Mouse (Mus musculus) hindbrain, postnatal 0 days (tissue): ENCODE data around the gene Skp2. TPM values are rescaled to one million over a fixed set of nuclear protein-coding genes. Genes with fewer than 3 reads are reported as not detected.

Experiments used
- ATAC-seq: fragments of 200-750 bp; cut with Nextera tagmentation; 2 replicates; pipeline ENCODE4 v1.8.0; 2017; ENCODE audit warnings: mild to moderate bottlenecking, moderate TSS enrichment, moderate library complexity
- DNase-seq: peaks from one replicate; pipeline ENCODE4 v3.0.0-alpha.2; 2015; ENCODE audit warnings: low spot score
- H3K27ac ChIP-seq: fragments of 300-500 bp; sonication (generic); 2 replicates; pipeline ENCODE4 v1.5.1; 2014; ENCODE audit warnings: mild to moderate bottlenecking
- H3K27me3 ChIP-seq: fragments of 300-500 bp; sonication (generic); 2 replicates; pipeline ENCODE4 v1.6.1; 2014; ENCODE audit warnings: low read length, mixed read lengths; ENCODE audit not compliant: insufficient read depth
- H3K36me3 ChIP-seq: fragments of 300-500 bp; sonication (generic); 2 replicates; pipeline ENCODE4 v1.6.1; 2014; ENCODE audit warnings: low read length, mixed read lengths; ENCODE audit not compliant: insufficient read depth
- H3K4me1 ChIP-seq: fragments of 300-500 bp; sonication (generic); 2 replicates; pipeline ENCODE4 v1.6.1; 2014; ENCODE audit warnings: antibody characterized with exemption, low read length, mixed read lengths; ENCODE audit not compliant: insufficient read depth
- H3K4me2 ChIP-seq: fragments of 300-500 bp; sonication (generic); 2 replicates; pipeline ENCODE4 v1.6.1; 2014; ENCODE audit warnings: low read depth, mild to moderate bottlenecking, low read length, moderate library complexity, mixed read lengths
- H3K4me3 ChIP-seq: fragments of 300-500 bp; sonication (generic); 2 replicates; pipeline ENCODE4 v1.5.1; 2014; ENCODE audit warnings: low read length
- H3K9ac ChIP-seq: fragments of 300-500 bp; sonication (generic); replicated peaks from 2 replicates; pipeline ENCODE4 v1.6.1; 2014; ENCODE audit warnings: mild to moderate bottlenecking, low read length, moderate library complexity, mixed read lengths
- H3K9me3 ChIP-seq: fragments of 300-500 bp; sonication (generic); 2 replicates; pipeline ENCODE4 v1.6.1; 2016; ENCODE audit warnings: low read length, mixed read lengths
- CTCF ChIP-seq: IDR thresholded peaks from 2 replicates; pipeline ENCODE4 v1.5.1; 2016; ENCODE audit warnings: antibody characterized with exemption, control low read depth, low read depth
- WGBS: fragments of 180-500 bp; shearing (Covaris S2); extraction: QIAGEN DNeasy Blood & Tissue Kit; methylation state at CpG from one replicate; pipeline ENCODE4 v1.1.7; 2014; 5-methylcytosine and 5-hydroxymethylcytosine counted together
- polyA plus RNA-seq: library from polyadenylated mRNA; unstranded; fragments of >200 nt; fragmentation: Nextera tagmentation; extraction: Ambion mirVana; gene quantifications from 2 replicates; pipeline ENCODE4 v1.2.1, GENCODE M21; 2015
- total RNA-seq: library from RNA; depleted of rRNA; stranded (reverse); fragments of >200 nt; gene quantifications from 2 replicates; pipeline ENCODE4 v1.2.3, GENCODE M21; 2014; rRNA removed

Gene Skp2
- total and polyA plus RNA-seq, 2 experiments from 2014 or later = 9.3 to 10.8 TPM

GRCm38 (mm10) chr15:9073067-9073608, 82.1 kb downstream of the Skp2 start:
- peak overlapping the region; percentile 48; the same call in 1 of the 2 replicates for H3K27ac ChIP-seq
- H3K4me1 ChIP-seq = peaks cover 6% of the 10 kb centered on the region; the same call in 1 of the 2 replicates
- H3K9ac ChIP-seq = no peak overlapping the region; the same call in 1 of the 2 replicates
- H3K9me3 ChIP-seq = no peaks in the 10 kb centered on the region
- TF ChIP-seq CTCF = no peak
- peak overlapping the region; percentile 93 for H3K4me3 ChIP-seq
- DNase-seq (no peak), ATAC-seq (no peak)
- no peaks in the 10 kb centered on the region for H3K27me3 ChIP-seq
- H3K4me2 ChIP-seq = peak overlapping the region; percentile 82
- WGBS = 46% methylated on average over 12 of the region's 12 CpGs
- H3K36me3 ChIP-seq = no peaks in the 10 kb centered on the region

GRCm38 (mm10) chr15:9072630-9073029, 82.6 kb downstream of the Skp2 start:
- Histone ChIP-seq H3K4me2 (peak overlapping the region; percentile 82), H3K4me1 (peaks cover 6% of the 10 kb centered on the region; the same call in 1 of the 2 replicates), H3K27ac (no peak overlapping the region), H3K9ac (peak overlapping the region; percentile 97; the same call in 1 of the 2 replicates), H3K27me3 (no peaks in the 10 kb centered on the region), H3K4me3 (peak overlapping the region; percentile 93), H3K9me3 (no peaks in the 10 kb centered on the region), H3K36me3 (no peaks in the 10 kb centered on the region)
- no peak for DNase-seq
- 27% methylated on average over 5 of the region's 5 CpGs for WGBS
- ATAC-seq = no peak
- no peak for TF ChIP-seq CTCF

- 0 out of 2 replicates have a peak, but pooled peaks have one; percentile 19 for TF ChIP-seq CTCF
- peaks cover 6% of the 10 kb centered on the region; the same call in 1 of the 2 replicates for H3K4me1 ChIP-seq
- H3K27me3 ChIP-seq = no peaks in the 10 kb centered on the region
- no peaks in the 10 kb centered on the region for H3K36me3 ChIP-seq
- ATAC-seq = peak; percentile 64
- DNase-seq = peak; percentile 60
- H3K9me3 ChIP-seq = no peaks in the 10 kb centered on the region
- peak overlapping the region; percentile 93 for H3K27ac ChIP-seq
- H3K9ac ChIP-seq = peak overlapping the region; percentile 97
- H3K4me2 ChIP-seq = peak overlapping the region; percentile 82
- H3K4me3 ChIP-seq = peak overlapping the region; percentile 93
- WGBS = under 1% methylated on average over 64 of the region's 66 CpGs
Observed at GRCm38 (mm10) chr15:9071556-9072544, 83.4 kb downstream of the Skp2 start.

- ATAC-seq = peak; percentile 99
- 2% methylated on average over 42 of the region's 54 CpGs for WGBS
Observed at GRCm38 (mm10) chr15:9070912-9071555, 84.2 kb downstream of the Skp2 start, which contains the start of gene Nadk2. Nadk2 (plus strand) TSS chr15:9071260.

GRCm38 (mm10) chr15:9070353-9070752, 84.9 kb downstream of the Skp2 start:
- H3K9ac ChIP-seq = peak overlapping the region; percentile 97
- no peak for TF ChIP-seq CTCF
- ATAC-seq = peak; percentile 16; the same call in 1 of the 2 replicates
- H3K9me3 ChIP-seq = no peaks in the 10 kb centered on the region
- no peak for DNase-seq
- H3K4me3 ChIP-seq = peak overlapping the region; percentile 93
- peaks cover 6% of the 10 kb centered on the region; the same call in 1 of the 2 replicates for H3K4me1 ChIP-seq
- H3K27me3 ChIP-seq = no peaks in the 10 kb centered on the region
- no peaks in the 10 kb centered on the region for H3K36me3 ChIP-seq
- 1% methylated on average over 3 of the region's 3 CpGs for WGBS
- peak overlapping the region; percentile 93 for H3K27ac ChIP-seq
- H3K4me2 ChIP-seq = peak overlapping the region; percentile 82

More at GRCm38 (mm10) chr15:9070912-9071555, 84.2 kb downstream of the Skp2 start, which contains the start of gene Nadk2:
- Histone ChIP-seq H3K27me3 (no peaks in the 10 kb centered on the region), H3K27ac (peak within 1 kb of the TSS; percentile 93), H3K36me3 (no peaks in the 10 kb centered on the region), H3K9me3 (no peaks in the 10 kb centered on the region), H3K4me3 (peak within 1 kb of the TSS; percentile 93), H3K4me1 (peaks cover 6% of the 10 kb centered on the region; the same call in 1 of the 2 replicates), H3K9ac (peak within 1 kb of the TSS; percentile 97), H3K4me2 (peak within 1 kb of the TSS; percentile 82)
- peak; percentile 99 for DNase-seq
- no peak for TF ChIP-seq CTCF

- no peaks in the 10 kb centered on the region for H3K27me3 ChIP-seq
- no peak for DNase-seq
- H3K4me1 ChIP-seq = peaks cover 6% of the 10 kb centered on the region; the same call in 1 of the 2 replicates
- H3K4me2 ChIP-seq = no peak overlapping the region
- H3K9me3 ChIP-seq = no peaks in the 10 kb centered on the region
- H3K9ac ChIP-seq = no peak overlapping the region
- no peak for ATAC-seq
- no peak overlapping the region for H3K27ac ChIP-seq
- WGBS = 90% methylated on average over 4 of the region's 4 CpGs
- no peak overlapping the region for H3K4me3 ChIP-seq
- no peaks in the 10 kb centered on the region for H3K36me3 ChIP-seq
- no peak for TF ChIP-seq CTCF
Observed at GRCm38 (mm10) chr15:9068881-9069280, 86.3 kb downstream of the Skp2 start.

Other genes starting within 250 kb of the Skp2 start
- 14.3 and 16.2 TPM in 2 replicates for gene Ranbp3l, start 187.5 kb downstream of the Skp2 start, total RNA-seq
- gene Ranbp3l, start 187.5 kb downstream of the Skp2 start, polyA plus RNA-seq = 17.9 and 18.4 TPM in 2 replicates
- gene Nadk2, start 84.2 kb downstream of the Skp2 start, total RNA-seq = 24.7 and 28.4 TPM in 2 replicates
- 32.4 and 36.2 TPM in 2 replicates for gene Nadk2, start 84.2 kb downstream of the Skp2 start, polyA plus RNA-seq
- gene Lmbrd2, start 14.9 kb downstream of the Skp2 start, total RNA-seq = 22.0 and 26.6 TPM in 2 replicates
- gene Lmbrd2, start 14.9 kb downstream of the Skp2 start, polyA plus RNA-seq = 4.0 and 4.2 TPM in 2 replicates
- not detected in 2 replicates for gene Ugt3a1, start 121.5 kb upstream of the Skp2 start, total RNA-seq
- not detected in 2 replicates for gene Ugt3a1, start 121.5 kb upstream of the Skp2 start, polyA plus RNA-seq
- not detected in 2 replicates for gene Ugt3a2, start 180.1 kb upstream of the Skp2 start, total RNA-seq
- not detected in 2 replicates for gene Ugt3a2, start 180.1 kb upstream of the Skp2 start, polyA plus RNA-seq